Mouse (Mus musculus): ENCODE data around the gene Jak3. TPM values are rescaled to one million over a fixed set of nuclear protein-coding genes. Genes with fewer than 3 reads are reported as not detected.
A peak's percentile ranks its signal among the peaks of the same experiment; 100 is the strongest.

Jak3 gene
- polyA plus RNA-seq, 2 experiments = 3.0 to 3.8 TPM

DNA sequence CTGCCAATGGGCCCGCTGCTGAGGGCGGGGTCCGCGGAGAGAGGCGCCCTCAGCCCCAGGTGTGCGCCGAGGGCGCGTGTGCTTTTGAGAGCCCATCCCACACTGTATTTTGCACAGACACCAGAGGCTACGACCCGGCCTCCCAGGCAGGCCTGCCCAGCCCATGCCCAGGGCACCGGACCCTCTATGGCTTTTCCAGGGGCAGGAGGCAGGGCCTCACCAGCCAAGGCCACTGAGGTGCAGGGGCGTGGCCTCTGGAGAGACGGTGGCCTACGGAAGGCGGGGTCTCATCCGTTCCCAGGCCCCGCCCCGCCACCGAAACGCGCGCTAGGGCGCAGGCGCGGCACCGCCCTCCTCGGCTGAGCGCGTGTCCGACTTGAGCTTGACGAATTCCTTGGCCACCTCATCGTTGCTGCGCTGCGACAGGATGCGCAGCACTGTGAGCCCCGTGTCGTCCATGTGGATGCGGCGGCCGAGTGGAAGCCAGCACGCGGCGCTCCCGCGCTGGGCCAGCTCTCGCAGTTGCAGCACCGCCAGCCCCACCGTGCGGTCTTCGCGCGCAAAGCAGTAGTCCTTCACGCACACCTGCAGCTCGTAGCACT lies 46.9 kb upstream of the Jak3 start:
- under 1% methylated on average over 54 of the region's 55 CpGs for WGBS (ENCODE audit: insufficient replicate concordance)
- DNase-seq (ENCODE audit: low read depth in 3 of 3, low spot score in 3 of 3) = peak; percentile 69 to 74 (median 70)
- peaks cover 26% of the 10 kb centered on the region for H3K27me3 ChIP-seq (ENCODE audit: control insufficient read depth, insufficient read depth, low read length)
- H3K4me1 ChIP-seq (replicated peaks; ENCODE audit: control insufficient read depth in 2 of 2, insufficient read depth in 2 of 2, low read length in 1 of 2) = peaks cover 7 to 14% of the 10 kb centered on the region in 2 experiments
- no peak overlapping the region for H3K27ac ChIP-seq
- H3K36me3 ChIP-seq (replicated peaks; ENCODE audit: control insufficient read depth, insufficient read depth, low read depth) = peaks cover 3% of the 10 kb centered on the region
- H3K9me3 ChIP-seq (ENCODE audit: control insufficient read depth, low read length) = no peaks in the 10 kb centered on the region
- peak overlapping the region; percentile 80 for H3K4me2 ChIP-seq (ENCODE audit: low read depth)
- ATAC-seq (ENCODE audit: insufficient read depth) = peak; percentile 79
- H3K4me3 ChIP-seq (ENCODE audit: insufficient read depth in 1 of 2, low read depth in 2 of 2, low read length in 2 of 2) = peak overlapping the region; percentile 40 to 53
- peak overlapping the region; percentile 34 for H3K9ac ChIP-seq (replicated peaks)
- no peak for TF ChIP-seq EP300 (IDR thresholded peaks at IDR 0.05; ENCODE audit: low read depth)
- TF ChIP-seq CTCF (IDR thresholded peaks at IDR 0.05; ENCODE audit: low read depth) = peak; percentile 48

- no peak for TF ChIP-seq EP300 (IDR thresholded peaks at IDR 0.05; ENCODE audit: low read depth)
- no peak for TF ChIP-seq CTCF (IDR thresholded peaks at IDR 0.05; ENCODE audit: low read depth)
- ATAC-seq (ENCODE audit: insufficient read depth) (peak; percentile 16; the same call in 1 of the 2 replicates), DNase-seq (ENCODE audit: low read depth in 3 of 3, low spot score in 3 of 3) (no peak)
- Histone ChIP-seq H3K4me3 (ENCODE audit: insufficient read depth in 1 of 2, low read depth in 2 of 2, low read length in 2 of 2) (peak overlapping the region in 1 of 2 experiments; percentile 53; a peak in 2 of 4 replicates), H3K9ac (replicated peaks) (no peak overlapping the region; the same call in 1 of the 2 replicates), H3K4me1 (replicated peaks; ENCODE audit: control insufficient read depth in 2 of 2, insufficient read depth in 2 of 2, low read length in 1 of 2) (peaks cover 7 to 16% of the 10 kb centered on the region in 2 experiments), H3K27ac (no peak overlapping the region), H3K9me3 (ENCODE audit: control insufficient read depth, low read length) (no peaks in the 10 kb centered on the region), H3K4me2 (ENCODE audit: low read depth) (peak overlapping the region; percentile 80), H3K36me3 (replicated peaks; ENCODE audit: control insufficient read depth, insufficient read depth, low read depth) (no peaks in the 10 kb centered on the region), H3K27me3 (ENCODE audit: control insufficient read depth, insufficient read depth, low read length) (peaks cover 27% of the 10 kb centered on the region)
- WGBS (ENCODE audit: insufficient replicate concordance) = 5% methylated on average over 25 of the region's 25 CpGs
Measured at GRCm38 (mm10) chr8:71629781-71630212, 46.3 kb upstream of the Jak3 start.

GRCm38 (mm10) chr8:71630761-71631160 lies 45.3 kb upstream of the Jak3 start:
- no peak for TF ChIP-seq EP300 (IDR thresholded peaks at IDR 0.05; ENCODE audit: low read depth)
- no peak for TF ChIP-seq CTCF (IDR thresholded peaks at IDR 0.05; ENCODE audit: low read depth)
- Histone ChIP-seq H3K4me3 (ENCODE audit: insufficient read depth in 1 of 2, low read depth in 2 of 2, low read length in 2 of 2) (no peak overlapping the region), H3K9ac (replicated peaks) (no peak overlapping the region), H3K27me3 (ENCODE audit: control insufficient read depth, insufficient read depth, low read length) (peaks cover 27% of the 10 kb centered on the region), H3K36me3 (replicated peaks; ENCODE audit: control insufficient read depth, insufficient read depth, low read depth) (no peaks in the 10 kb centered on the region), H3K27ac (no peak overlapping the region), H3K9me3 (ENCODE audit: control insufficient read depth, low read length) (no peaks in the 10 kb centered on the region), H3K4me1 (replicated peaks; ENCODE audit: control insufficient read depth in 2 of 2, insufficient read depth in 2 of 2, low read length in 1 of 2) (peaks cover 7 to 16% of the 10 kb centered on the region in 2 experiments), H3K4me2 (ENCODE audit: low read depth) (no peak overlapping the region)
- no peak for DNase-seq (ENCODE audit: low read depth in 3 of 3, low spot score in 3 of 3)
- 73% methylated on average over 6 of the region's 6 CpGs for WGBS (ENCODE audit: insufficient replicate concordance)
- no peak for ATAC-seq (ENCODE audit: insufficient read depth)

- H3K4me1 ChIP-seq (replicated peaks; ENCODE audit: control insufficient read depth in 2 of 2, insufficient read depth in 2 of 2, low read length in 1 of 2) = peaks cover 7 to 16% of the 10 kb centered on the region in 2 experiments
- DNase-seq (ENCODE audit: low read depth in 3 of 3, low spot score in 3 of 3) (no peak), ATAC-seq (ENCODE audit: insufficient read depth) (no peak)
- H3K4me2 ChIP-seq (ENCODE audit: low read depth) = no peak overlapping the region
- no peak overlapping the region for H3K27ac ChIP-seq
- H3K36me3 ChIP-seq (replicated peaks; ENCODE audit: control insufficient read depth, insufficient read depth, low read depth) = no peaks in the 10 kb centered on the region
- H3K9me3 ChIP-seq (ENCODE audit: control insufficient read depth, low read length) = no peaks in the 10 kb centered on the region
- WGBS (ENCODE audit: insufficient replicate concordance) = 31% methylated on average over 2 of the region's 2 CpGs
- peaks cover 27% of the 10 kb centered on the region for H3K27me3 ChIP-seq (ENCODE audit: control insufficient read depth, insufficient read depth, low read length)
- TF ChIP-seq EP300 (IDR thresholded peaks at IDR 0.05; ENCODE audit: low read depth) = no peak
- TF ChIP-seq CTCF (IDR thresholded peaks at IDR 0.05; ENCODE audit: low read depth) = no peak
- no peak overlapping the region for H3K4me3 ChIP-seq (ENCODE audit: insufficient read depth in 1 of 2, low read depth in 2 of 2, low read length in 2 of 2)
- H3K9ac ChIP-seq (replicated peaks) = no peak overlapping the region
Measured at GRCm38 (mm10) chr8:71631897-71632296, 44.2 kb upstream of the Jak3 start.

GRCm38 (mm10) chr8:71633164-71633563 lies 42.9 kb upstream of the Jak3 start:
- TF ChIP-seq CTCF (IDR thresholded peaks at IDR 0.05; ENCODE audit: low read depth) = peak; percentile 69
- TF ChIP-seq EP300 (IDR thresholded peaks at IDR 0.05; ENCODE audit: low read depth) = no peak

More at GRCm38 (mm10) chr8:71633164-71633563, 42.9 kb upstream of the Jak3 start:
- Histone ChIP-seq H3K9ac (replicated peaks) (no peak overlapping the region), H3K4me3 (ENCODE audit: insufficient read depth in 1 of 2, low read depth in 2 of 2, low read length in 2 of 2) (no peak overlapping the region), H3K9me3 (ENCODE audit: control insufficient read depth, low read length) (no peaks in the 10 kb centered on the region), H3K4me2 (ENCODE audit: low read depth) (no peak overlapping the region), H3K4me1 (replicated peaks; ENCODE audit: control insufficient read depth in 2 of 2, insufficient read depth in 2 of 2, low read length in 1 of 2) (peaks cover 7 to 13% of the 10 kb centered on the region in 2 experiments), H3K36me3 (replicated peaks; ENCODE audit: control insufficient read depth, insufficient read depth, low read depth) (no peaks in the 10 kb centered on the region), H3K27me3 (ENCODE audit: control insufficient read depth, insufficient read depth, low read length) (peaks cover 27% of the 10 kb centered on the region), H3K27ac (no peak overlapping the region)
- DNase-seq (ENCODE audit: low read depth in 3 of 3, low spot score in 3 of 3) = no peak
- 5% methylated on average over 18 of the region's 22 CpGs for WGBS (ENCODE audit: insufficient replicate concordance)
- ATAC-seq (ENCODE audit: insufficient read depth) = no peak
